Mouse (Mus musculus) liver, embryonic 14.5 days (tissue): ENCODE results near the gene Scgb2b12. TPM values are rescaled to one million over a fixed set of nuclear protein-coding genes. Genes with fewer than 3 reads are reported as not detected.
"Not testable (repeated sequence)": the region's sequence is repeated elsewhere in the genome, so short reads cannot be mapped to it uniquely, and the experiment has no call there.

Experiments
- ATAC-seq: fragments of 200-750 bp; cut with Nextera tagmentation; 2 replicates; pipeline ENCODE4 v1.8.0; 2017; ENCODE audit warnings: moderate number of reproducible peaks, mild to moderate bottlenecking, moderate library complexity; ENCODE audit not compliant: insufficient read depth
- DNase-seq, 3 experiments: peaks; one replicate each; pipeline ENCODE4 v3.0.0-alpha.2; 2012 to 2013; ENCODE audit warnings: low read depth in 3 of 3, low spot score in 3 of 3
- H3K27ac ChIP-seq: fragments of 300-500 bp; sonication (generic); 2 replicates; pipeline ENCODE4 v1.5.1; 2014; ENCODE audit warnings: moderate library complexity, mild to moderate bottlenecking, control low read depth, inconsistent platforms
- H3K27me3 ChIP-seq: fragments of 300-500 bp; sonication (generic); 2 replicates; pipeline ENCODE4 v1.6.1; 2014; ENCODE audit warnings: mild to moderate bottlenecking, low read length, moderate library complexity; ENCODE audit not compliant: control insufficient read depth, insufficient read depth
- H3K36me3 ChIP-seq: fragments of 300-500 bp; sonication (generic); replicated peaks from 2 replicates; pipeline ENCODE4 v1.6.1; 2014; ENCODE audit warnings: low read depth; ENCODE audit not compliant: control insufficient read depth, insufficient read depth
- H3K4me1 ChIP-seq, 2 experiments: fragments of 200-500 bp in 1 of 2; fragments of 300-500 bp in 1 of 2; sonication (generic) in 1 of 2; replicated peaks; 2 replicates each; pipeline ENCODE4 v1.6.1; 2012 to 2014; ENCODE audit warnings: antibody characterized with exemption in 1 of 2, inconsistent platforms in 1 of 2, low read length in 1 of 2; ENCODE audit not compliant: control insufficient read depth in 2 of 2, insufficient read depth in 2 of 2
- H3K4me2 ChIP-seq: fragments of 300-500 bp; sonication (generic); 2 replicates; pipeline ENCODE4 v1.6.1; 2014; ENCODE audit warnings: low read depth, mild to moderate bottlenecking, control low read depth, moderate library complexity
- H3K4me3 ChIP-seq, 2 experiments: fragments of 200-500 bp in 1 of 2; fragments of 300-500 bp in 1 of 2; sonication (generic) in 1 of 2; 2 replicates each; pipeline ENCODE4 v1.5.1; 2012 to 2014; ENCODE audit warnings: low read depth in 2 of 2, low read length in 2 of 2, mild to moderate bottlenecking in 2 of 2, control low read depth in 1 of 2, inconsistent platforms in 1 of 2, moderate library complexity in 1 of 2; ENCODE audit not compliant: insufficient read depth in 1 of 2
- H3K9ac ChIP-seq: fragments of 300-500 bp; sonication (generic); replicated peaks from 2 replicates; pipeline ENCODE4 v1.6.1; 2014; ENCODE audit warnings: mild to moderate bottlenecking, control low read depth, moderate library complexity
- H3K9me3 ChIP-seq: fragments of 300-500 bp; sonication (generic); 2 replicates; pipeline ENCODE4 v1.6.1; 2016; ENCODE audit warnings: low read length, mixed read lengths; ENCODE audit not compliant: control insufficient read depth
- WGBS: fragments of 180-500 bp; shearing (Covaris S2); extraction: QIAGEN DNeasy Blood & Tissue Kit; methylation state at CpG from one replicate; pipeline ENCODE4 v1.1.7; 2014; ENCODE audit not compliant: insufficient replicate concordance; 5-methylcytosine and 5-hydroxymethylcytosine counted together
- polyA plus RNA-seq, 2 experiments: library from polyadenylated mRNA; depleted of rRNA in 1 of 2; stranded (reverse) in 1 of 2; unstranded in 1 of 2; fragments of >200 nt; fragmentation: Nextera tagmentation in 1 of 2; extraction: Ambion mirVana in 1 of 2; gene quantifications; 2 replicates each; pipeline versions ENCODE4 v1.2.1 to v1.2.3; 2012 to 2014

Gene Scgb2b12
- polyA plus RNA-seq (2012; rRNA removed), result not detected in 2 replicates
- not detected in 2 replicates for polyA plus RNA-seq (2014; fragmentation: Nextera tagmentation; extraction: Ambion mirVana)

DNA sequence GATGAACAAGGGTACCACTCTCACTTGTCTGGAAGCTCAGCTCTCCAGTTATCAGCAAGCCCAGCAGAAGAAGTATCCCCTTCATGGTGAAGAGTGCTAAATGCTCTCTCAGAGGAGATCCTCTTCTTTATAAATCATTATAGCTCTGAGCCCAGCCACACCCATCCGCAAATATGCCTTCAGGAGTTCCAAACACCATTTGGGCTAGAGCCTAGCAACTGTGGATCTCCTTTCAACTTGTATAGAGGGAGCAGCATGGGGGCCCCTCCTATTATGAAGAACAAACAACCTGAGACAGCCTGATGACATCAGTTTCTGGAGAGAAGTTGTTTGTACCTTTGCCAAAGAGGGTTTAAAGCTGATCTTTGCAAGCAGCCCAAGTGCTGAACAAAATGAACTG, at the start of gene Scgb2b12:
Scgb2b12 (minus strand) TSS at position 101 of the 400 bp plus-strand sequence.
- not testable (repeated sequence) for H3K4me1 ChIP-seq, H3K27ac ChIP-seq, DNase-seq, H3K4me2 ChIP-seq, H3K9me3 ChIP-seq, H3K9ac ChIP-seq, H3K27me3 ChIP-seq, H3K36me3 ChIP-seq, ATAC-seq, H3K4me3 ChIP-seq
- WGBS, result 40% methylated on average over 1 of the region's 1 CpGs

DNA sequence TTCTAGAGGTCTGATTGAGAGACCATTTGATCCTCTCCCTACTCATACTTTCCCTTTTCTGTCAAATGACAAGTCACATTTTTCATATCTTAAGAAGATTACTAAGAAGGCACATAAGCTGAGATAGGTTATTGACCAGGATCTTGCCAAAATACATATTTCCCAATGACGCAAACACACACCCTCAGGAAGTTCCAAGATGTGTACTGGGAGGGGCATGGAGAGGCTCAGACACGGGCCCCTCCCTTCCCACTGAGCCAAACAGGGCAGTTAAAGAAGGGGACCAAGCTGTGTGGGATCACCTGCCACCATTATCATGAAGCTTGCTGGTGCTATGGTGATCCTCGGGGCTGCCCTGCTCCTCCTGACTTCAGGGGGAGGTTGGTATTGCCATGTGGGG, 6.8 kb upstream of the Scgb2b12 start, which contains the start of gene Scgb1b12:
Scgb1b12 (plus strand) TSS at position 301 of the 400 bp plus-strand sequence.
- WGBS, result 58% methylated on average over 2 of the region's 3 CpGs
- not testable (repeated sequence) for ATAC-seq, H3K4me3 ChIP-seq, H3K4me1 ChIP-seq, H3K36me3 ChIP-seq, H3K27me3 ChIP-seq, H3K27ac ChIP-seq, DNase-seq, H3K9ac ChIP-seq, H3K9me3 ChIP-seq, H3K4me2 ChIP-seq

Other genes starting within 250 kb of the Scgb2b12 start
- not detected in 2 replicates for gene Scgb1b10, start 226.4 kb downstream of the Scgb2b12 start, polyA plus RNA-seq (2012; rRNA removed)
- not detected in 2 replicates for gene Scgb1b10, start 226.4 kb downstream of the Scgb2b12 start, polyA plus RNA-seq (2014; fragmentation: Nextera tagmentation; extraction: Ambion mirVana)
- not detected in 2 replicates for gene Scgb2b11, start 116.1 kb downstream of the Scgb2b12 start, polyA plus RNA-seq (2012; rRNA removed)
- not detected in 2 replicates for gene Scgb2b11, start 116.1 kb downstream of the Scgb2b12 start, polyA plus RNA-seq (2014; fragmentation: Nextera tagmentation; extraction: Ambion mirVana)
- gene Scgb1b11, start 104.4 kb downstream of the Scgb2b12 start, polyA plus RNA-seq (2012; rRNA removed), result not detected in 2 replicates
- not detected in 2 replicates for gene Scgb1b11, start 104.4 kb downstream of the Scgb2b12 start, polyA plus RNA-seq (2014; fragmentation: Nextera tagmentation; extraction: Ambion mirVana)
- not detected in 2 replicates for gene Scgb1b12, start 6.9 kb upstream of the Scgb2b12 start, polyA plus RNA-seq (2012; rRNA removed)
- gene Scgb1b12, start 6.9 kb upstream of the Scgb2b12 start, polyA plus RNA-seq (2014; fragmentation: Nextera tagmentation; extraction: Ambion mirVana), result not detected in 2 replicates
- gene Scgb1b29, start 114.3 kb upstream of the Scgb2b12 start, polyA plus RNA-seq (2012; rRNA removed), result not detected in 2 replicates
- gene Scgb1b29, start 114.3 kb upstream of the Scgb2b12 start, polyA plus RNA-seq (2014; fragmentation: Nextera tagmentation; extraction: Ambion mirVana), result not detected in 2 replicates